Mouse (Mus musculus) E14TG2a.4 (cell line): ENCODE results near the gene Napb.
A peak's percentile ranks its signal among the peaks of the same experiment; 100 is the strongest.

Experiments used
- H3K27me3 ChIP-seq: 2 replicates; pipeline ENCODE4 v1.6.1; 2014; ENCODE audit warnings: low read length, control low read depth; ENCODE audit not compliant: insufficient read depth
- H3K36me3 ChIP-seq: 2 replicates; pipeline ENCODE4 v1.6.1; 2014; ENCODE audit warnings: low read length, control low read depth; ENCODE audit not compliant: insufficient read depth
- H3K4me1 ChIP-seq: replicated peaks from 2 replicates; pipeline ENCODE4 v1.6.1; 2014; ENCODE audit warnings: low read depth, low read length, control low read depth
- H3K4me3 ChIP-seq: replicated peaks from 2 replicates; pipeline ENCODE4 v1.5.1; 2014; ENCODE audit warnings: mild to moderate bottlenecking, low read length
- H3K9me3 ChIP-seq: 2 replicates; pipeline ENCODE4 v1.6.1; 2014; ENCODE audit warnings: low read length, control low read depth
- CTCF ChIP-seq: conservative IDR thresholded peaks from 2 replicates; pipeline ENCODE4 v1.5.1; 2014; ENCODE audit warnings: low read length
- NANOG ChIP-seq: IDR thresholded peaks from 2 replicates; pipeline ENCODE4 v1.6.1; 2014; ENCODE audit warnings: borderline replicate concordance, low read length, mixed read lengths
- POU5F1 ChIP-seq: IDR thresholded peaks from 2 replicates; pipeline ENCODE4 v1.6.1; 2014; ENCODE audit warnings: low read length, borderline replicate concordance

Gene Napb

DNA sequence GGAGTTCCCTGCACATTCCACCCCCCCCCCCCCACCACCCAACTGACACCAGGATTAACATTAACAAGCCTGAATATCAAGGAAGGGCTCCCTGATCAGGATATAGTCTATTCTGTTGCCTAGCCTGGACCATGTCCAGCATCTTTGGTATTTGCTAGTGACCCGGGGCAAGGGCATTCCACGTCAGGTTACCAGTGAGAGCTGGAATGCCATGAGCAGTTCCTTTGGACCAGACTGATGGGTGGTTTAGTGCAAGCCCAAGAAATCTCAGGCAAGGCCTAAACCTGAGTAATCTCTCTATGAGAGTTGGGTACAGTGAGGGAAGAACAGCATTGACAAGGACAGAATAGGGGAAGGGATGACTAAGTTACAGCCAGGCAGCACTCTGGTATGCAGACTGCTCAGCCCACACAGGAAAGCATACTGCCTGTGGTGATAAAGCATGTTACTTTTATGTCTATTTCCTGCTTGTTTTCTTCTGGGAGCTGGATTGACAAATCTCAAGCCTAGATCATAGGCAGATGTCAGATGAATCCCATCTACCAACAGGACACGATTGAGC is 11.7 kb upstream of the Napb start:
- Histone ChIP-seq H3K36me3 (no peaks in the 10 kb centered on the region), H3K4me1 (no peaks in the 10 kb centered on the region), H3K27me3 (peaks cover 4% of the 10 kb centered on the region), H3K4me3 (no peak overlapping the region), H3K9me3 (no peaks in the 10 kb centered on the region; the same call in 1 of the 2 replicates)
- TF ChIP-seq CTCF: no peak
- no peak for TF ChIP-seq POU5F1
- TF ChIP-seq NANOG: no peak

DNA sequence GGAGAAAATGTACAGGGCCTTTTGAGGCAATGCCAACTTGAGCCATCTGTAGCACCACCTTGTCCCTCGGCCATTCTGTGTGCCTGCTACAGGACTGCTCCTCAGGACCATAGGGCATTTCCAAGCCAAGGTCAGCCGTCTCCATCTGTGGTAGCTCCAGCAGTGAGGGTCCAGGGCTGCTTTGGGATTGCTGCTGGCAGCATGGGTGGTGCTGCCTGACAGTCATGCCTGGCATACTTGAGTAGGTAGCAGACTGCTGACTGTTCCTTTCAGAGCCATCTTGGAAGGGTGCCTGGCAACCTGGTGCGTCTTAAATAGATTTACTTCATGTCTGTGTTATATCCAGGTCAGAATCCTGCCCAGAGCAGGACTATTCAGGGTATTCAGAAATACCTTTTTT is 10.7 kb upstream of the Napb start:
- Histone ChIP-seq H3K36me3 (no peaks in the 10 kb centered on the region), H3K4me3 (no peak overlapping the region), H3K4me1 (no peaks in the 10 kb centered on the region), H3K9me3 (no peaks in the 10 kb centered on the region; the same call in 1 of the 2 replicates), H3K27me3 (peaks cover 4% of the 10 kb centered on the region)
- TF ChIP-seq CTCF (no peak), NANOG (no peak), POU5F1 (no peak)

GRCm38 (mm10) chr2:148731614-148732326 is 497 bp downstream of the Napb start:
- H3K9me3 ChIP-seq: peaks cover 24% of the 10 kb centered on the region
- no peak for TF ChIP-seq POU5F1
- no peak for TF ChIP-seq NANOG
- no peak for TF ChIP-seq CTCF
- peaks cover 11% of the 10 kb centered on the region for H3K4me1 ChIP-seq
- H3K36me3 ChIP-seq: no peaks in the 10 kb centered on the region
- H3K4me3 ChIP-seq: peak overlapping the region; percentile 91
- H3K27me3 ChIP-seq: no peaks in the 10 kb centered on the region

- Histone ChIP-seq H3K27me3 (no peaks in the 10 kb centered on the region), H3K4me3 (no peak overlapping the region), H3K36me3 (no peaks in the 10 kb centered on the region), H3K9me3 (no peaks in the 10 kb centered on the region), H3K4me1 (no peaks in the 10 kb centered on the region)
- TF ChIP-seq CTCF (no peak), NANOG (no peak), POU5F1 (no peak)
Measured at GRCm38 (mm10) chr2:148719271-148719995, 12.8 kb downstream of the Napb start.

GRCm38 (mm10) chr2:148717072-148717471 is 15.2 kb downstream of the Napb start:
- H3K9me3 ChIP-seq: no peaks in the 10 kb centered on the region

DNA sequence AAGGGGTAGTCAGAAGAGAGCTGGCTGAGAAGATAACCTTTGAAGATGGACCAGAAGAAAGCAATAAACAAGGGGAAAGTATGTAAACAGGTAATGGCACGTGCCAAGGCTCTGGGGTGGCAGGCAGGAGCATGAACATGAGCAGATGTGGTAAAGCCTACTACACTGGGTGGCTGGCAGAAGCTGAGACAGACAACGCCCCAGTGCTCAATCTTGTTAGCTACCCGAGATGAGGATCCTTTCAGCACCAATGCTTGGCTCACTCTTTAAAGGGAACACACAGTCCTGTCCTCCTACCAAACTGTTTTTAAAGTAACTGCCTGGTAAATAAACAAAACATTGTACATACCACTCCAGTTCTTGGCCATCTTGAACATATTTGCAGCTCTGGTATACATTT is 19.9 kb downstream of the Napb start:
- TF ChIP-seq POU5F1: no peak
- Histone ChIP-seq H3K27me3 (no peaks in the 10 kb centered on the region), H3K9me3 (no peaks in the 10 kb centered on the region), H3K4me1 (peaks cover 6% of the 10 kb centered on the region), H3K36me3 (peaks cover 28% of the 10 kb centered on the region), H3K4me3 (no peak overlapping the region)

More at GRCm38 (mm10) chr2:148717072-148717471, 15.2 kb downstream of the Napb start:
- Histone ChIP-seq H3K36me3 (peaks cover 5% of the 10 kb centered on the region; the same call in 1 of the 2 replicates), H3K4me3 (no peak overlapping the region), H3K4me1 (no peaks in the 10 kb centered on the region), H3K27me3 (no peaks in the 10 kb centered on the region)
- no peak for TF ChIP-seq CTCF
- TF ChIP-seq NANOG: no peak
- TF ChIP-seq POU5F1: no peak

GRCm38 (mm10) chr2:148707202-148707530 is 25.1 kb downstream of the Napb start:
- H3K36me3 ChIP-seq: peaks cover 43% of the 10 kb centered on the region
- H3K9me3 ChIP-seq: no peaks in the 10 kb centered on the region
- no peak for TF ChIP-seq POU5F1
- TF ChIP-seq NANOG: no peak
- no peak for TF ChIP-seq CTCF

DNA sequence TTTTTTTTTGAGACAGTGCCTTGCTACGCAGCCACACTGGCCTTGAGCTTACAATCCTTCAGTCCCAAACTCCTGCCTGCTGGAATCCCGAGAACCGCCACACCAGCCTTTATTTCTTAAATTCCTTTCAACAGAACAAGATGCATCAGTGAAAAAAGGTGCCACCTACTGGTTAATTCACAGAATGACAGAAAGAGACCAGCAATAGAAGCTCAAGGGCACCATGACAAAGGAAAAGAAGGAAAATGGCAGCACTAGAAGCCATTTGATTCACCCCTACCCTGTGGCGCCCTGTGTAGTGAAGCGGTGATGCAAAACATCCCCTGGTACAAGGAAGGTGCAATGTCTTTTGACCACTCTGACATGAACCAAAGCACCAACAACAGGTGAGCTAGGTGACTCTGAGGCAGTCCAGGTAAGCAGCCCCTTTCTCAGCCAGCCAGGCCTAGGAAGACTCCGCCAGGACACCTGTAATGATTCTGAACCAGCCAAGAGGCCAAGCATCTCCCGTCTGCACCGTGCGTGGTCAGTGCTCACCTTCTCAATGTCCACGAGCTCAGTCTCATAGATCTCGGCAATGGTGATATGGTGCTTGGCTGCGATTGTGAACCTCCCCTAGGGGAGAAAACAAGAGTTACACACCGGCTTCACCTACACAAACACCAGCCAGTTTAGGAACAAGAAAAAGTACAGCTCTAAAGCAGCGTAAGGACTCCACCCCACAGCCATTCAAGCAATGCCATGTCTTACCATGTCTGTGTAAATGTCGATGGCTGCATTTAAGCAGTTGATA is 25.7 kb downstream of the Napb start:
- peaks cover 39% of the 10 kb centered on the region for H3K36me3 ChIP-seq
- H3K4me1 ChIP-seq: peaks cover 18% of the 10 kb centered on the region
- TF ChIP-seq POU5F1 (no peak), CTCF (peak; percentile 56), NANOG (no peak)
- H3K4me3 ChIP-seq: peak overlapping the region; percentile 63
- no peaks in the 10 kb centered on the region for H3K9me3 ChIP-seq
- H3K27me3 ChIP-seq: no peaks in the 10 kb centered on the region

More at GRCm38 (mm10) chr2:148707202-148707530, 25.1 kb downstream of the Napb start:
- H3K4me3 ChIP-seq: peak overlapping the region; percentile 63
- H3K27me3 ChIP-seq: no peaks in the 10 kb centered on the region
- peaks cover 18% of the 10 kb centered on the region for H3K4me1 ChIP-seq
